Mouse (Mus musculus): ENCODE data around the gene Vmn2r54.
"Not testable (repeated sequence)": the region's sequence is repeated elsewhere in the genome, so short reads cannot be mapped to it uniquely, and the experiment has no call there.

Vmn2r54 gene

DNA sequence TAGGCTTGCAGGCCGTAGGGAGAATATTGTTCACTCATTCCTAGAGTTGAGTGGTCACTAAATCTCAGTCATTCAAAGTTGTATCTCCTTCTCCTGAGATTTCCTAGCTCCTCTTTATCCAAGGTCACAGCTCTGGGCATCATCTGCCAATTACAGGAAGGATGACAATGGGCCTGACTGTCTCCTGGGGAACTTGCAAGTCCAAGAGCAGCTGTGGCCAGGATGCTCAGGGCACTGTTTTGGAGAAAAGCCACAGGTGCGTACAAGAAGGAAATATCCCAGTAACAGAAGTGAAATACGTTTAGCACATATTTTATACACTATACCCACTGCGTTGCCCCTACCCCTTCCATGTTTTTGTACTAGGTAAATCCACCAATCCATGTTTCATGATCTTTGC lies at the start of gene Vmn2r54:
TSS of gene Vmn2r54 (minus strand) at position 101 of the 400 bp plus-strand sequence.
- DNase-seq (ENCODE audit: low spot score) = not testable (repeated sequence)

DNA sequence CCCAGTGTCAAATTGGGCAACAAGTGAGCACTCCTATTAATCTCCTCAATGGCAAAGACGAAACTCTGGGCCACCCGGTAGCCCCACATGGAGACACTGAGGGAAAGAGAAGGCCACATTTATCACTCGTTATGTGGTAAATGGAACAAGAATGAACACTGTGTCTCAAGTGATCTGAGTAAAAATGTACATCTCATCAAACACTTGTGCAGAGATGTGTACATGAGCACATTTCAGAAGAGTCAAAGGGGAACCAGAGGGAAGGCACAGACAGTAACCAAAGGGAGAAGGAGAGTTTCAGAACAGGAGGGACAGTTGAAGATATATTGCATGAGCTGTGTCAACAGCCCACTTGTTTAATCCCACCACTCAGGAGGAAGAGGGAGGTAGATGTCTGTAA lies 44.8 kb upstream of the Vmn2r54 start, which contains the start of gene Vmn2r55:
TSS of gene Vmn2r55 (minus strand) at position 101 of the 400 bp plus-strand sequence.
- DNase-seq (ENCODE audit: low spot score) = not testable (repeated sequence)

DNA sequence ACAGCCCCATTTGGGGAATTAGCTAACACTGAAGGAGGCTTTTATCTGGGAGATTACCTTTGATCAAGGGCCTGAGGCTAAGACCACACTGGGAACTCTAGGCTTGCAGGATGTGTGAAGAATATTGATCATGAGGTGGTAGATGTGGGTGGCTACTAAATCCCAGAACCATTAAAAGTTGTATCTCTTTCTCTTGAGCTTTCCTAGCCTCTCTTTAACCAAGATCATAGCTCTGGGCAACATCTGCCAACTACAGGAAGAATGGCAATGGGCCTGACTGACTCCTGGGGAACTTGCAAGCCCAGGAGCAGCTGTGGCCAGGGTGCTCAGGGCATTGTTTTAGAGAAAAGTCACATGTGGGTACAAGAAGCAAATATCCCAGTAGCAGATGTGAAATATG lies 31.4 kb downstream of the Vmn2r54 start, which contains the start of gene Vmn2r53:
TSS of gene Vmn2r53 (minus strand) at position 101 of the 400 bp plus-strand sequence.
- DNase-seq (ENCODE audit: low spot score) = no peak

Data from testis, postnatal 10 days (tissue).